Mouse (Mus musculus) adrenal gland, postnatal 36 days (tissue): Measurements from ENCODE around the gene Cdk17. TPM values are rescaled to one million over a fixed set of nuclear protein-coding genes. Genes with fewer than 3 reads are reported as not detected.
"Not testable (repeated sequence)": the region's sequence is repeated elsewhere in the genome, so short reads cannot be mapped to it uniquely, and the experiment has no call there.

ENCODE experiments used
- DNase-seq, 2 experiments: peaks; one replicate each; pipeline ENCODE4 v3.0.0; 2021; ENCODE audit warnings: mixed read lengths in 1 of 2
- total RNA-seq, 2 experiments: library from RNA; stranded (reverse); gene quantifications; 2 replicates each; pipeline ENCODE4 v1.2.3; 2021

Cdk17 gene
- total RNA-seq, 2 experiments from 2014 or later: 24.1 to 25.7 TPM

DNA sequence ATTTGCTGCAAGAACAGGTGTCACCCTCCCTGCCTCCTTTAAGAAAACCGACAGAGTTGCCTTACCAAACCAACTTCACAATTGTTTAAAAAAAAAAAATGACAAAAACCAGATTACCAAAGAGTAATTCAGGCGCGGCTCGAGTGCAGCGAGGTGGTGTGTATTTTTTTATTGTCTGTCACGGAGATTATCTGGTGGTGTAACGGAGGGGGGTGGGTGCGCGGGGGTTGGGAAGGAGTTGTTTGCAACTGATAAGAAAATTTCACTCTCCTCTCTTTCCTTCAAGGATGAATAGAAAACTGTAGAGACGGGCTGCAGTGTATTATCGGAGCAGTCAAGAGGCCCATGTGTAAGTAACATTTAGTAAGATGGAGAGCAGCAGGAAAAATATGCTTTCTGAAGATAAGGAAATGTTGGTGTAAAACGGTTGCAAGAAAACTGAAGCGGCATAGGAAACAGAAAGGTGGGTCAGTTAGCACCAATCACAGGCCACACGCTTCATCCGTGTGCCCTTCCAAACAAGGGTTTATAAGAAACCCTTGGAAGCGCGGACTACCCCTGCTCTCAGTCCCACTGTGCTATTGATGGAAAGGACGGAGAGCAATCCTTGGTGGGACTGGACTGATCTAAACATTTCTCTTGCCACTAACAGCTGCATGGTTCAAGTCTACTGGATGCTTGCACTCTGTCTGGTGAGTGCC lies 17.2 kb upstream of the Cdk17 start:
- no peak for DNase-seq

DNA sequence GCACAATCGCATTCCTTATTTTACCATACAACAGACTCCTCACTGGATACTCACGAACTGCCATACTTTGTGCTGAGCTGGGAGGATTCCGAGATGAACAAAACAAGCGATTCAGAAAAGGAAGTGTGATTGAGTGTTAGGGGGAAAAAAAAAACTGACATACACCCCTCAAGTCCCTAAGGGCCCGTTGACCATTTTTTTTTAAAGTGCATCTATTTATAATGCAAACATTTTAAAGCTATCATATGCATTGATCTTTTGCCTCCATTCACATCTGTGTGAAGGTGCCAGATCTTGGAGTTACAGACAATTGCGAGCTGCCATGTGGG lies 16.7 kb upstream of the Cdk17 start:
- DNase-seq: no peak

DNA sequence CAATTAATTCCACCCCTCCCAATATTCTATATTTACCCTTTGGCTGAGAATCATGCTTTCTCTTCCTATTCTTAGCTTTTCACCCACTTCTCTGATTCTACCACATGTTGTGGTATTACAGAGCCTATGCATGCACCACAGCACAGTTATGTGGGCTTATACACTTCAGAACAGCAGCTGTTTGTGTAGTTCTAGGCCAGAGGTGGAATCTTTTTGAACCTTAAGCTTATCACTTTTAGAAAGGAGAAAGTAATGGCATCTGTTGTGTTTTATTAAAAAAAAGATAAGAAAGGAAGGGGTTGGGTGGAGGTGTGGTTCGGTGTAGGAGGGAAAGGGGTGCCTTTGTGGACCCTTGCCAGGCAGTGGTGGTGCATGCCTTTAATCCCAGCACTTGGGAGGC lies 16.1 kb upstream of the Cdk17 start:
- no peak for DNase-seq

DNA sequence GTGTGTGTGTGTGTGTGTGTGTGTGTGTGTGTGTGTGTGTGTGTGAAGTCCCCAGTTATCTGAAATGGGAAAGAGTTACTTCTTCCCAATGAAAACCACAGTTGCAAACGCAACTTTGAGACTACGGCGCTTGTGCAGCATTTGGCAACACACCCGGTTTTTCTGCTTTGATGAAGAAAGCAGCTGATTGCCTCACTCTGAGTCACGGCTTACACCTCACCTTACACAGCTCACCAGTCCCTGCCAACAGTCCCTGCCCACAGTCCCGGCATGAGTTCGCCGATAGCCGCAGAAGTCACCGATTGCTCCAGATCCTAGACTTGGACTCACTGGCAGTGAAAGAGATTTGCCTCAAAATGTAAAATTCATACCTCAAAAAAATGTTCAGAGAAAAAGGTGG lies 15.6 kb upstream of the Cdk17 start:
- DNase-seq: peak; percentile 77 to 84

DNA sequence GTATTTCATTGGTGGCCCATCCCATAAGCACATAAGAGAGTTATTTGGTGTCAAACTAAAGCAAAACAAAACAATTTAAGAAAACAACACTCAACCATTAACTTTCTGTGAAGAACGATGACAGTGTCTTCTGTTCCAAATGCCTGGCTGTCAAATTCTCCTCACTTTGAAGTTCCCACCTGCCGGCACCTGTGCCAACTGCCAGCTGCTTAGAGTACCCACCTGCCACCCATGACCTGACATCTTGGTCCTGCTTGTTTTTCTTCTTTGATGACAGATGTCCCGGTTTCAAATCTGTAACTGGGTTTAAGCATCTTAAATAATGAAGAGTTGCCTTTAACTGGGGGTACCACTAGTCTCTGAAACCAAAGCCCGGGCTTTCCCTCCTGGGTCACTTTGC lies 14.1 kb upstream of the Cdk17 start:
- DNase-seq: no peak

DNA sequence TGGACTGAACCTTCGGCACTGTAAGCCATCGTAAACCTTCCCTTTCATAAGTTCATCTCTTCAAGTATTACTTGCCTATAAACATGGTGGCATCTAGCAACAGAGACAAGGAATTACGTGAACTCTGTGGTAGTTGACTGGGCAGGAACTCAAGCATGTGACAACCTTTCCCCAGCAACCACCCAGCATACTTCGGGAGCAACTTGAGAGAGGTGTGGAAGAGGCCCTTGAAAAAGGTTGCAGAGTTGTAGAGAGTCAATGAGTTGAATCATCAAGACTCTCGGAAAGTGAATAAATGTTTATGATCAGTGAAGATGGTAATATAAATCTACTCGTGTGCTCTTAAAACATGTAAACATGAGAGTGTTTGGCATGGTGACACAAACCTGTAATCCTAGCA lies 13.0 kb upstream of the Cdk17 start:
- no peak for DNase-seq

DNA sequence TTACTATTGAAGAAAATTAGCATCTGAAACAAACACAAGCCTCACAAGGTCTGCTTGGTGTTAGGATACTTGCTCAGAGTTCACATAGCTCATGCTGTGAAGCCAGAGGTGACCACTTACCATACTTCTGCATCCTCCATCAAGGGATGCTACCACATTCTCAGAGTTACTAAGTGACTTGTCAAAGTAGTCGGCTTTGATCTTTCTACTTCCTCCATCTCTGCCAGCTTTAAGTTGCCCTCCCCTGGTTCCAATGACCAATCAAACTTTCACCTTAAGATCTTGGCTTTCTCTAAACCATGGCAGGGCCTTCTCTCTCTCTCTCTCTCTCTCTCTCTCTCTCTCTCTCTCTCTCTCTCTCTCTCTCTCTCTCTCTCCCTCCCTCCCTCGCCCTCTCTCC lies 11.1 kb upstream of the Cdk17 start:
- DNase-seq: no peak

DNA sequence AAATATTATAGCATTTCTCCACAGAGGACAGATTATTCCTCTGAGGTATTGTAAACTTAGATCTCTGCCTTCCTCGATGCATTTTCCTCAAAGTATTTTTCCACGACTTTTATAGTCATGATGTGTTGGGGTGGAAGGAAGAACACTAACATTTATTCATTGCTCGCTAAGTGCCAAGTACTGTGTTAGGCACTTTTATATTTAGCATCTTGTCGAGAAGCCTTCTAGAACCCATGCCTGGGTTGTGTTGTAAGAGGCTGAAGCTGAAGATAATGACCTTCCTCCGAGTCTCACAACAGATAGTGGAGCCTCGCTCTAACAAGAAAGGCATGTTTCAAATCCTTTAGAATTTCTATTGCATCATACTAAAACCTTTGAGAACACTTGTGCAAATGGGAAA lies 8.9 kb upstream of the Cdk17 start:
- DNase-seq: no peak

DNA sequence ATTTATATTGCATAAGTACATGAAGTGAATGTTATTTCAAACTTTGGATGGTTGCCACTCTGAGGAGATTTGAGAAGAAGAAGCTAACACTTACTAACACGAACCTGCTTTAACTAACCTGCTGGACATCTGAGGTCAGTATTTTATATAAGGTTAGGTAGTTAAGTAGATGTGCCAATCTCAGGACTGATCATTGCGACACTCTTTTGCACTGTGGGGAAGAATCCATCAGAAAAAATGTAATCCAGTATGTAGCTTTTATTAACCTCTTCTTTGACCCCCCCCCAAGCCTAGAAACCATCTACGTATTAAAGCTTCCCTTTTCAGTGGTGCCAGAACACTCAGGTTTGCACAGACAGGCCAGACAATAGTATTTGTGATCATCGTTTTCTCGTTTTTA lies 8.0 kb upstream of the Cdk17 start:
- DNase-seq: no peak

DNA sequence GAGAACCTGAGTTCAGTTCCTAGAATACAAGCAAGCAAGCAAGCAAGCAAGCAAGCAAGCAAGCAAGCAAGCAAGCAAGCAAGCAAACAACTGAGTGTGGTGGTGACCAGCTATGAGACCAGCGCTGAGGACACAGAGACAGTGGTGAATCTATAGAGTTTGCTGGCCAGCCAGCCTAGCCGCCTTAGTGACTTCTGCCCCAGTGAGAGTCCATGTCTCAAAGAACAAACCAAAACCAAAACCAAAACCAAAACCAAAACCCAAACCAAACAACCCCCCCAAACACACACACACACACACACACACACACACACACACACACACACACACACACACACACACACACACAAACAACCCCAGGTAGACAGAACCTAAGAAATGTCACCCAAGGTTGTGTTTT lies 7.3 kb upstream of the Cdk17 start:
- DNase-seq: not testable (repeated sequence)

DNA sequence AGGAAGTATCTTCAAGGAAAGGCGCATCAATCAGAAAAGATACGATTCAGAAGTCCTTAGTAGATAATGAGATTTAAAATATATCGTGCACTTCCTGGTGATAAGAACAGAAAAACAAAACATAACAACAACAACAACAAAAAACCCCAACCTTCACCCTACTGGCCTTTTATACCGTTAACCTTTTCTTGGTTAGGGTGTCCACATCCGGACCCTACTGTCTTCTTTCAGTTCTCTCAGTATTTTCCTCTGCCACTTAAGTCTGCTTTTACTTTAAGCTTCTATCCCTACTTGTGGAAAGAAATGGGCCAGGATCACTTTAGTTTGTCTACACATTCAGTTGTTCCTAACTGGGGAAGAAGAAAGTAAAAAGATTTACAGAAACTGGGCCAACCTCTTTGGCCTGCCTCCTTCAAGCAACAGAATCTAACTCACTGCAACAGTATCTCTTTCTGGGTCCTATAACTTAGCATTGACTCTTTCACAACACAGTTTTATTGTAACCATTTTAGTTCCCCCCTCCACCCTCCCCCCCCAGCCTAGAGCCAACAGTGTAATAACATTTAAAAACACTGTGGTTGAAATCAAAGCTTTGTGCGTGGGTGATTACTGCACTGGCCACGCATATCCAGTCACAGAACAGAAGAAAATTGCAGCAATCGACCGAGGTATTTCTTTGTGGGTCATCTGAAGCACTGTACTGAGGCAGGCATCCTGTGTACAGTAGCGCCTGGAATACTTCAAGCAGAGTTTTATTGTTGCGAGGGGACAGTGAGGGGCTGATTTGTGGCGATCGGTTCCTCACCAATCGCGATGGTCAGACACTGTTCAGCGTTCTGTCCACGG lies 801 bp upstream of the Cdk17 start:
- no peak for DNase-seq

DNA sequence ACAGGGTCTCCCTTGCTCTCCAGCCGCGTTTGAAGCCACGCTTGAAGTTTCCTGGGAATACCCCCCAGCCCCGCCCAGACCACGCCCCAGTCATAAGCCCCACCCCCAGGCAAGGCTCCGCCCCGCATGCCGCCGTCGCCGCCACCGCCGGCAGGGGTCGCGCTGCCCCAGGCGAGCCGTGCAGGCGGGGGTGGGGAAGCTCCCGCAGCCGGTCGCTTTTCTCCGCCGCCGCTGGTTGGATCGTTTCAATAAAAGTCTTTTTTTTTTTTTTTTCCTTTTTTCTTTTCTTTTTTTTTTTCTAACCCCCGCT lies 223 bp upstream of the Cdk17 start:
- DNase-seq: peak; percentile 91 to 93

DNA sequence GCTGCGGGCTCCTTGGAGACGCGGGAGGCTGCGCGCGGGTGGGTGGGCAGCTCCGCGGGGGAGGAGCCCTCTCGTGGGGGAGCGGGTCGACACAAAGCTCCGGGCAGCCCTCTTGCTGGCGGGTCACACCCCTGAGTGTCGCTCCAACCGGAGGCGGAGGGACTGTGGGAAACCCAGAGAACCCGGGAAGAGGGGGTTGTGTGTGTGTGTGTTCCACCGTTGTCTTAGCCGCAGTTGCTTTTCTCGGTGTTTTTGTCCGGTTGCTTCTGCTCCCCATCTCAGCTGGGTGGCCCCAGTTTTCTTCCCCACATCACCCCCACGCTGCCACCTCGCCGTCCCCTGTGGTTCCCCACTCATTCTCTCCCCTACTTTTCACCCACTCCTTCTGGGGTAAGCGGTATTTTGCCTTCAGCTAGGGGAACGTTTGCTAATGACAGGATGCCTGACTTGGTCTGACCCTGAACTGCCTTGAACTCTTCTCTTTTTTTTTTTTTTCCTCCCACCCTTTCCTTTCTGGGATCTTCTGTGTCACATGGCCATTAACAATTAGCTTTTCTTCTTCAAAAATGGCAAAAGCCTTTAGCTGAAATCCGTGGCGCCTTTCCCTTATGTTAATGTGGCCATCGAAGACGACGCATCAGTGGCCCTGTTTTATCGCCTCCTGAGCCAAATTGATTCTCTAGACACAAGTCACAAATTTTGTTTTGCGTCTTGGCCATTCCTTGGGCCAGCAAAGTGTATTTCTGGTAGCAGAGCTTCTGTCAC lies 1.0 kb downstream of the Cdk17 start:
- DNase-seq: peak; percentile 62 to 73

DNA sequence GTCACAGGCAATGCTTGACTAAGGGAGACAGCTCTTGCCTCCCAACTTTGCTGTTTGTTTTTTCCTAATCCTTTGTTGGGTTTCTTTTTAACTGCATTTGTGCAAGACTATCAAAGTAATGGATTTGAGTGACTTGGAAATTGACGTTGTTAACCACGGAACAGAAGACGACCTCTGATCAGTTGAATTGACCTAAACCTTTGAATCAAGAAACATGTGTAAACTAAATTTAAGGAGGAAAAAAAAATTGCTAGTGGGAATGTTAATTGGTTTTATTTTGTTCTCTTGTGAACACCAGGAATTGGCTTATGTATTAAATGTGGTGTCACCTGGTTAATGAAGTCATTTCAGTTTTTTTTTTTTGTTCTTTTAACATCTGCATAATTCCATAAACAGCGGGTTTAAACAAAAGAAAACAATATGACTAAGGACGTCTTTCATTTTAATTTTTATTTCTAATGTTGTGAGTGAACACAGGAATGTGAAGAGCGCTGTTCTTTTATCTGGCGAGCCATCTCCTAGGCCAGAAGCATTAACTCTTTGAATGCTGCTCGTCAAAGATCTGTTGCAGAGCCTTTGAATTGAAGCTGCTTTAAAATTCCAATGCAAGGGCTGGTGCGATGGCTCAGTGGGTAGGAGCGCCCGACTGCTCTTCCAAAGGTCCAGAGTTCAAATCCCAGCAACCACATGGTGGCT lies 1.7 kb downstream of the Cdk17 start:
- no peak for DNase-seq

DNA sequence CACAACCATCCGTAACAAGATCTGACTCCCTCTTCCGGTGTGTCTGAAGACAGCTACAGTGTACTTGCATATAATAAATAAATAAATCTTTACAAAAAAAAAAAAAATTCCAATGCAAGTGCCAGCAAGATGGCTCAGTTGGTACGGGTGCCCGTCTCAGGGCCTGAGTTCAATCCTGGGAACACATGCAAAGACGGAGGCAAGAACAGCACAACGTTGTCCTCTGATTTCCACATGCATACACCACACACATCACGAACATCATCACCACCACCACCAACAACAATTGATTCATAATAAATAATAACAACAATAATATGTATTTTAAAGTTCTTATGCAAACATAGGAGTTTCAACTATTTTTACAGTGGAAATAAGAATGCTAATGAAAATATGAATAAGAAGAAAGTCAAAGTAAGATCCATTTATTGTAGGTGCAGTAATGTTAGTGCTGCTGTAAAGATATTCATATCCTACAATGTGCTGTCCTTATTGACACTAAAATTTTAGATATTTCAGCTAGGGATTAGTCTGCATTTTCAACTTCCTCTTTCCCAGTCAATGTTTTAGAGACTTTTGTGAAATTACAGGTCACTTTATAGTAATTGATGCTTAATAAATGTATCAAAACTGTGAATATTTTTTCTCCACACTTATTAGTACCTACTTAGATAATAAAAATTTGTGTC lies 2.4 kb downstream of the Cdk17 start:
- no peak for DNase-seq

DNA sequence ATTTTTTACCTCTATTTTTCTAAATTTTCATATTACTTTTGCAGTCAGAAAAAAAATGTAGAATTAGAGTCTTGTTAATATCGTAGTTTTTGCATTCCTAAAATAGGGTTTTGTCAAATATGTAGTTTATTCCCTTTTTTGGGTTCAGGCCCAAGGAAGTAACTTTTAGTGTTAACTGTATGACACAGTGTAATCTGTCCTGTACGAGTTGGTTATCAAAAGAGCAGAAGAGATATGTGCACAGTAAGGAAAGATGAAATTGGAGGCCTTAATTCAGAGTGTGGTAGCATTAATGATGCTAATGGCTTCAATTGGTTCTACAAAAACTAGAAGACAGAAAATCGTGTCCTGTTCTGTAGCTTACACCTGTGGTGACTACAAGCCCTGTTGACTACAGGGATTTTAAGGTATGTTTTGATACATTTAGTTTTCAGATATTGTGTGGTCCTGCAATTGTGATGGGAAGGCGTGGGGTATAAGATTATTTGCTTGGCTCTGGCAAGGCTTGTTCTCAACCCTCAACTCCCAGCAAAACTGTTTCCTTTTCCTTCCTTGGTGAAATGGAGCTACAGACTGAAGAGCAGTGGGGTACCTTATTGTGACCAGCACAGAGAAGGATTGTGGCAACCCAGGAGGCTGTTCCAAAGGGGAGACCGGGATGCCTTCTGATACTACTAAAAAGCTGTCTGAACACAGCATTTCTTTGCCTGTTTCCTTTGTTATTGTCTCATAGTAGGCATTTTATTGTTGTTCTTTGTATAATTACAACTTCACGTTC lies 3.2 kb downstream of the Cdk17 start:
- DNase-seq: no peak

DNA sequence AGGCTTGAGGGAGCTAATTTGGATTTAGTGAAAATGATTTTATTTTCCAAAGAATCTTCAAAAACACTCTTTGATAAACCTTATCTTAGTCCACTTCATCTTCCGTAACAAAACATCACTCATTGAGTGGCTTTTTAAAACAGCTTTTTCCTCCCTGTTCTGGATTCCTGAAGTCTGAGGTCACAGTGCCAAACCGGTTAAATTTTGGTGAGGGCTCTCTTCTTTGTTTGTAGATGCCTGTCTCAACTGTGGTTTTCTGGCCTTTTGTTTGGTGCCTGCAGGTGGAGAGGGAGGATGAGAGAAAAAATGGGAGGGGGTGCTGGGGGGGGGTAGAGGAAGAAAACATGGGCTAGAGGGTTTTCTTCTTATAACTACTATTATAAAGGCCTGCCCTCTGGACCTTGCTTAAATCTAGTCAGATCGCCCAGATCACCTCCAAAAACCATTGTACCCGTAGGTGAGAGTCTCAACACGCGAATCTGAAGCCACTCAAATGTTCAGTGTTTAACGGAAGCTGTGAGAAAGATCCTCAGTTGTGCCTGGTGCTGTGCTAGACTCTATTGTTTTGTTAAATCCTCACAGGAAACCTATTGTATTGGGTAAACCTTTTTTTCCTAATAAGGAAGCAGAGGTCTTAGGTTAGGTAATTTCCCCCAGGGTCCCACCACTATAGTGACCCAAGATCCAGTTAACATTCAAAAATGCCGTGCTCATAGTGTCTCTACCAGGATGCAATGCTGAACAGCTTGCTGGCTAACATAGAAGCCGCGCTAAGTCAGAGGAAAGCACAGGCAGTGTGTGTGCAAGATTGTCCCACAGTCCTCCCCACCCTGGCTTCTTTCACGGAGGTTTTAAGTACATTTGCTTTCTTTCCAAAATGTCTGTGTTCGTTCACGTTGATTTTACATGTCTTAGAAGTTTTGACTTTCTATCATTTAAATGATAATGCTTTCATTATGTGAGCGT lies 5.0 kb downstream of the Cdk17 start:
- no peak for DNase-seq

DNA sequence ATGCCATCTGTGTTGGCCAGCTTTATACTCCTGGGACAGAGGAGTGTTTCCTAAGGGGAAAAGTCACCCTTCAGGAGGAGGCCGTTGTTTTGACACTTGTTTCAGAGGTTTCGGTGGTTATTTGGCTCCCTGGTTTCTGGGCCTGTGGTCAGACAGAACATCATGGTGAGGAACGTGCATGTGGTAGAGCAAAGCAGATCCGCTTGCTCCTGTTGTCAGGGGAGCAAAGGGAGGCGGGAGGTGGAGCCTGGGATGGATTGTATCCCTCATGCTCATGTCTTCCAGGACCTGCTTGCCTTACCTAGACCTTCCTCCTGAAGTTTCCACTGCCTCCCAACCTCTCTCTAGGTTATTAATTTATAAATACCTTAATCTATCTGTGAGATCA lies 5.7 kb downstream of the Cdk17 start:
- DNase-seq: peak in 1 of 2 experiments; percentile 35

DNA sequence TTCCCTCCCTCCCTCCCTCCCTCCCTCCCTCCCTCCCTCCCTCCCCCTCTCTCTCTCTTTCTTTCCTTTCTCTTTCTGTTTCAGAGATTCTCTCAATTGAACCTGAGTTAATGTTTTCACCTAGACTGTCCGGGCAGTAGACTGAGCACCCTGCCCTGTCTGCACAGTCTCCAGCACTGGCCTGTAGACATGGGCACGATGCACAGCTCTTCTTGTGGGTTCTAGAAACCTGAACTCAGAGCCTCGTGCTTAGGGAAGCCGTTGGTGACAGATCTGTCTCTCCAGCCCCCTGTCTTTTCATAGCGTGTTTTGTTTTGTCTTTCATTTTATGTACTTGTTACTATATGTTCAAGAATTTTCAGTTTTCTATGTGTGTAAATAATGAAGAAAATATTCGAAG lies 6.6 kb downstream of the Cdk17 start:
- no peak for DNase-seq

DNA sequence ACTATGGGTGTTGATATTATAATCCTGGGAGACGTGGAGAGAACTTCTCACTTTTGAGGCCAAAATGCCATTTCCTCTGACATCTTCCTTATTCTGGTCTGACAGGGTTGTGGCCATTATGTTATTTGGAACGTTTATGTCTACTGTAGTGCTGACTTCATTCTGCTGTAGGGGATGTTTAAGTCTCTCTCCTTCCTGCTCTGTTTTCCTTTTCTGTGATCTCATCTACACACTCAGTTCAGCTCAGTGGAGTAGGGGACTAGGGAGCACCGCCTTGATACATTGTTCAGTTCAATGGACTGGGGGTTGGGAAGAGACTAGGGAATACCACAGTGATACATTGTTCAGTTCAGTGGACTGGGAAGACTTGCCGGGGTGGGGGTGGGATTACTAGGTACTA lies 7.4 kb downstream of the Cdk17 start:
- DNase-seq: no peak
